Mouse (Mus musculus) G1E (cell line): ENCODE measurements around the gene Grik2.

ENCODE experiments used
- CTCF ChIP-seq: IDR thresholded peaks from 2 replicates; pipeline ENCODE4 v1.5.1; 2012; ENCODE audit warnings: low read depth, low read length, inconsistent platforms, mixed read lengths
- GATA1 ChIP-seq: IDR thresholded peaks from 2 replicates; pipeline ENCODE4 v1.6.1; 2012; ENCODE audit warnings: borderline replicate concordance, low read length, inconsistent platforms, mixed read lengths
- POLR2AphosphoS5 ChIP-seq: IDR thresholded peaks from 2 replicates; pipeline ENCODE4 v1.6.1; 2012; ENCODE audit warnings: low read depth, low read length, inconsistent platforms; ENCODE audit not compliant: insufficient replicate concordance
- TAL1 ChIP-seq: conservative IDR thresholded peaks from 2 replicates; pipeline ENCODE4 v1.6.1; 2012; ENCODE audit warnings: low read depth, low read length, inconsistent platforms, mixed read lengths

DNA sequence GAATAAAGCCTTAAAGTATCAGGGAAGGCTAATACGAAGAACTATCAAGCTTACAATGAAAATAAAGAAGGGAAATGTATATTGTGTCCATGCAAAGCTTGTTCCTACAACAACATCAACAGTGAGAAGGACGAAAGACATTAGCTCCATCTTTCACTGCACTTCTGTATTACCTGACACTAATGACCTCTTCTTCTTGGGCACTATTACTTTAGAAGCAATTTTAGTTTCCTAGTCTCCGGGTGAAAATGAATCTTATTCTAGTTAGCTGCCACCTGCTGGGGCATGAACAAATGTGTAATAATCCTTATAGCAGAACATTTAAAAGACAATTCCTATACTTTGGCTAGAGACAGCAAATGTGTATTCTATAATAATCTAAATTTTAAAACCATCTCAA lies 1.9 kb downstream of the Grik2 start:
- TF ChIP-seq CTCF = no peak
- TF ChIP-seq GATA1 = no peak
- TF ChIP-seq TAL1 = no peak
- TF ChIP-seq POLR2AphosphoS5 = no peak
